Mouse (Mus musculus) embryonic fibroblast, embryonic 13.5 days (primary cell): Measurements from ENCODE around the gene Gm13272.

Source experiments
- CTCF ChIP-seq: IDR thresholded peaks from 2 replicates; pipeline ENCODE4 v1.5.1; 2011; ENCODE audit warnings: mild to moderate bottlenecking, control low read depth, low read length, moderate library complexity, borderline replicate concordance; ENCODE audit not compliant: insufficient read depth
- POLR2A ChIP-seq: IDR thresholded peaks from 2 replicates; pipeline ENCODE4 v1.6.1; 2011; ENCODE audit warnings: low read depth, mild to moderate bottlenecking, control low read depth, low read length, moderate library complexity

- TF ChIP-seq CTCF, result no peak
- no peak for TF ChIP-seq POLR2A
Measured at GRCm38 (mm10) chr4:88815928-88816327, 36.3 kb downstream of the Gm13272 start, which contains the start of gene Ifna7.
